Mouse (Mus musculus) thymus, adult 2 months (tissue): ENCODE measurements around the gene Rln3.

Experiments
- CTCF ChIP-seq: fragments of 200-500 bp; IDR thresholded peaks from 2 replicates; pipeline ENCODE4 v1.5.1; 2012; ENCODE audit warnings: mild to moderate bottlenecking, control low read depth, low read length, moderate library complexity, borderline replicate concordance; ENCODE audit not compliant: control insufficient read depth, poor library complexity, insufficient read depth; ENCODE audit errors: extremely low read depth
- POLR2A ChIP-seq: fragments of 200-500 bp; IDR thresholded peaks from 2 replicates; pipeline ENCODE4 v1.6.1; 2012; ENCODE audit warnings: mild to moderate bottlenecking, low read length, control low read depth, moderate library complexity; ENCODE audit not compliant: control insufficient read depth, poor library complexity, insufficient read depth; ENCODE audit errors: extremely low read depth

- TF ChIP-seq CTCF (no peak), POLR2A (no peak)
Measured at GRCm38 (mm10) chr8:84044900-84045299, at the start of gene Rln3.
